Mouse (Mus musculus) gonadal fat pad, adult 2 months (tissue): ENCODE data around the gene Mtx2. TPM values are rescaled to one million over a fixed set of nuclear protein-coding genes. Genes with fewer than 3 reads are reported as not detected.
A peak's percentile ranks its signal among the peaks of the same experiment; 100 is the strongest.

Source experiments
- DNase-seq: peaks from one replicate; pipeline ENCODE4 v3.0.0-alpha.2; 2012; ENCODE audit warnings: low read depth
- polyA plus RNA-seq: library from polyadenylated mRNA; depleted of rRNA; stranded (reverse); fragments of >200 nt; gene quantifications from 2 replicates; pipeline ENCODE4 v1.2.3, GENCODE M21; 2012; rRNA removed

Gene Mtx2
- 50.5 and 64.2 TPM in 2 replicates for polyA plus RNA-seq

DNA sequence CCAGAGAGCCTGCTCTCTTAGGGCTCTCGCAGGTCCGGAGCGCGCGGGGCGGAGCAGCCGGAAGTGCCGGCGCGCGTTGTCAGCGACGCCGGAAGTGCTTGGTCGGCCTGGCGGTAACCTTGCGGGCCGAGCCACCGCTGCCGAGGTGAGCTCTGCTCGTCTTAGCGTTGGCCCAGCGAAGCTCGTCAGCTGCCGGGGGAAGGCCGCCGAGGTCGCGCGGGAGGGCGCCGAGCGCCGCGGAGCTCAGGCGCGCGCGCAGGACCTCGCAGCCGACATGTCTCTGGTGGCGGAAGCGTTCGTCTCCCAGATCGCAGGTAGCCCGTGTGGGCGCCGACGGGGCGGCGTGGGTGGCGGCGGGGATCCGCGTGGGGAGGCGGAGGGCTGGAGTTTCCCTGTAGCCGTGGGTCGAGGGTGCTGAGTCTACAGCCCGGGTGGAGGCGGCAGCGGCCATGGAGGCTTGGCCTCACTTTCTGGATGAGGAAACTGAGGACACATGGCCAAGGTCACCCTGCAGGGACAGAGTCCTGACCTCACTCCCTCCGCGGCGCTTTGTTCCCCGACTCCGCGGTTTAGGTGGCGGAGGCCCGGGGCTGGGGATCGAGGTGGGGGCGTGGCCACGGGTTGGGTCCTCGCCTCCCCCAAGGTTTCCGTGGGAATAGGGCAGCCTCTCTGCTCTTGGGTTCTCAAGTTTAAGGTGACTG is at the start of gene Mtx2:
Gene Mtx2 (plus strand): TSS at position 74 of the 701 bp plus-strand sequence.
- DNase-seq, result no peak

DNA sequence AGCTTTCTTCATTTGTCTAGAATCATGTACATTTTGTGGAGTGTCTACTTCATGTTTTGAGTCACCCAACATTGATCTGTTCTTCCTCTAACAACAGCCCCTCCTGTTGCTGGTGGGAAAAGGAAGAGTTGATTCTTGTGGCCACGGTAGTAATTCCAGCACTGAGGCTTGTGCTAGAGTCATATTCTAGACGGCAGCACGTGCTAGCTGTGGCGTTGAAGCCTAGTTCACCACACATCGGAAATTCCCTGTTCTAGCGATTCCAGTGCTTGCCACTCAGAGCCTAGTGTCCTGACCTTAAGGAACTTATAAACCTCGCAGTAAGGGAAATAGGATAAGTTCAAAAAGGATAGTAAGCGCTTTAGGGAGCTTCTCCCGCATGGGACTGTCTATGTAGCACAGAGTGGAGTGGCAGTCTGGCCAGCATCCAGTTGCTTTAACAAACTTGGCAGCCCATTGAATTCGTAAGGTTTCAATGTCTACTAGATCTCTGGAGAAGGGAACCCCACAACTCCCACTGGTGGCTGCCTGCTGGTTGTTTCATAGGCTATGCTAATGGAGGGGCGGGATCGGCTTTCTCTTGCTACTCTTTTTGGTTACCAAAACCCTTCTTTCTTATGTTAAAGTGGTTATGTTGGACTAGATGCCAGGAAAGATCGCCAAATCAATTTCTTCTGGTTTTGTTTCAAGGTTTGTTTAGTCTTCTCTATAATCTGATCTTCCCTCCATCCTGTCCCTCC is 47.9 kb upstream of the Mtx2 start:
- no peak for DNase-seq

DNA sequence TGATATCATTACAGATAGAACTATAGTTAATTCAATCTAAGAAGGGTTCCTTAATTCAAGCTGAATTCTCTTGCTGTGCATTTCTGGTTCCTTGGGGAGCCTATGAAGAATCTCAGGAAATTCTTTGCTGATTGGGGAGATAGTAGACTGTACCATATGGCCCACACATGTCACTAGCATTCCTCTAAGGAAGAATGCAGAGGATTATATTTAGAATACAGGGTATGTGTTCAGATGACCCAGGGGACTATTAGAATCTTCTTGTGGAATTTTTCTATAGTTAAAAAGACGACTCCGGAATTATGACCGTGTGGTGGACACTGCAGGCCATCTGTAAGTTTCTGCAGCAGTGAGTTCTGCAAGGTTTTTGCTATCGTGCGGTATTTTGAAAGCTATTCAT is 44.2 kb upstream of the Mtx2 start:
- DNase-seq, result no peak

GRCm38 (mm10) chr2:74795531-74795930 is 30.1 kb upstream of the Mtx2 start:
- no peak for DNase-seq

DNA sequence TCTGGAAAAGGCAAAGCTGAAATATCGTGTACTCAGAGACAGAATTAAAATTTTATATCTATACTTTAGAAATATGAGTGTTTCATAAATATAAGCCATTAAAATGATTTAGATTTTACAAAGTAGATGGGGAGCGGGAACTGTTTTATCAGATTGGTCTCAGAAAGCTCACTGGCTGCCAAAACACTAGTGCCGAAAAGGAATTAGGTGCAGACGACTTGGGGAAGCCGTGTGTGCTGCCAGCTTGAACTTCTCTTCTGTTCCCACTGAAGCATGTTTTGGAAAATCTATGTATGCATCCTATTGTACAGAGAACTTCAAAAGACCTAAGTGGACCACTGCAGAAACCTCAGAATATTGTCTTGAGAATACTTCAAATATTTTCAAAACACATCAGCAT is 17.2 kb upstream of the Mtx2 start:
- no peak for DNase-seq

DNA sequence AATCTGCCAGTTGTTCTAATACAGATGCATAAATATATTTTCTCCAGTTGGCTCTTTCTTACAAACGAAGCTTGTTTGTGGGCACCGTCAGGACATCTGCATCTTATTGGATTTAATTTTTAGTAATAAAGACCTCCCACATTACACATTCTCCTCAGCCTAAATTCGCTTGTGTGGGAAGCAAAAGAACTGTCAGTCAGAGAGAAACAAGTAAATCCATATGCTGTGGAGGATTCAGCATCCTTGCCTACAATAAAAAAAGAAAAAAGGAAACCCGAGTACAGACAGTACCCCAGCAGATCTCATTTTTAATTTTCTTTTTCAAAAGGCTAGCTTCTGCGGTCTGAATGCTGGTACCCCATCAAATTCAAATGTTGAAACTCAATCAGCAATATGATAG is 2.9 kb upstream of the Mtx2 start:
- DNase-seq, result no peak

DNA sequence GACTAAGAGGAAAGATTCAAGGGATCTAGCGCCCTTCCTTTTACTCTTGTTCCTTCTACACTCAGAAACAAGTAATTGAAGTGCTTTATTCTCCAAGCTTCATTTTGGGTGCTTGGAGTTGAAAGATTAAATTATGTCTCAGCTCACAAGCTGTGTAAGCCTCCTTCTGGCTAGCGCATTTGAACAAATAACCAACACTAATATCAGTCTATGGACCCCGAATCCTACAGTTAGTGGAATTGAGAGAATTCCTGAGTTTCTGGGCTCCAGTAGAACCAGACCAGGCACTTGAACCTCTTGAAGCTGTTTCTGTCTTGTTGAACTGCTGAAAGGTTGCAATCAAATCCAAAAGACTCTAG is 253 bp upstream of the Mtx2 start:
- DNase-seq, result no peak

- no peak for DNase-seq
These were observed 21.4 kb downstream of the Mtx2 start for GRCm38 (mm10) chr2:74846992-74847391.

GRCm38 (mm10) chr2:74847516-74847915 is 21.9 kb downstream of the Mtx2 start:
- no peak for DNase-seq

DNA sequence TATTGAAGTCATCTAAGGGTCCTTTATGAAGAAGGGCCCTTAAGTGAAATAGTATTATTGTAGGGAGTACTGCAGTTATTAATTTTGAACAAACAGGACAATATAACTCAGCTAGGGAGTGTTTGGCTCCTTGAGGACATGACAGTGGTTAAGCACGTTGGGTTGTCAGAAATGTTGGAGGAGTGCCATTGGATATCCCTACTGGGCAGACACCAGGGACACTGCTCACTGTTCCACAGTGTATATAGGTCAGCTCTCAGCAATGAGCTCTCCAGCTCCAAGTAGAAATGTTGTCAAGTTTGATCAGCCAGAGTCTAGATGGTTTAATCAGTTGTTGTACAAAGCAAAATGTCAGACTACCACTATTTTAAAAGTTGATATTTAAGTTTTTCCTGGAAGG is 24.4 kb downstream of the Mtx2 start:
- DNase-seq, result no peak

DNA sequence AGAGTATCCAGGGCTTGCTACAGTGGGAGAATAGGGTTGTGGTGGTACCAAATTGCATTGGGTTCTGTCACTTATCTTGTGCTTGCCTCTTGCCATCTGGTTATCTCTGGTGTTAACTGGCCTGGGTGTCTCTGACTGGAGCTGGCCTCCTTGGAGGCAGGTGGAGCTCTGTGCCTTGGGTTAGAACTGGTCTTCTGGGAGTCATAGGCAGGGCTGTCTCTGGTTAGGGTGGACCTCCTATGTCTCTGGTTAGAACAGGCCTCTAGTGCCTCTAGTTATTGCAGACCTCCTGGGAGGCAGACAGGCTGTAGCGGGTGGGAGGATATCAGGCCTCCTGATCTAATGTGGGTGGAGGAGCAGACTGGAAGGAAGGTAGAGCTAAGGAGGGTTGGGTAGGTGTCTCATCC is 36.5 kb downstream of the Mtx2 start:
- no peak for DNase-seq

DNA sequence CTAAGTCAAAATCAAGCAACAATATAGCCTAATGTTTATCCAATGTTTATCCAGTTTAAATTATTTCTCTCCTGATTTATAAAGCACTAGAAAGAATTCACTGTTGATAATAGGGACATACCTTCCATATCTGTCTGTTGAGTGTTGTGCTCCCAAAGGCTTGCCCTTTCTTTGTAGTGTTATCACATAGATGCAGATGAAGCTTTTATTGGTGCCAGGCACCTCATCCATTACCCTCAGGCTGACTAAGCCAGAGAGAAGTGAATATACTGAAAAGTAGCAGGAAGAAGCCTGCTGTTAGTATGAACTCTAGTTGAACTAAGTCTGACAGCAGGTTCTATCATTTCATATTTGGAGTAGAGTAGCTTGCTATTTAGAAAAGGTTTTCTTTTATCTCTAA is 39.8 kb downstream of the Mtx2 start:
- DNase-seq, result no peak

GRCm38 (mm10) chr2:74874043-74874442 is 48.4 kb downstream of the Mtx2 start:
- no peak for DNase-seq

- no peak for DNase-seq
These were observed 58.8 kb downstream of the Mtx2 start for GRCm38 (mm10) chr2:74884357-74884756.

DNA sequence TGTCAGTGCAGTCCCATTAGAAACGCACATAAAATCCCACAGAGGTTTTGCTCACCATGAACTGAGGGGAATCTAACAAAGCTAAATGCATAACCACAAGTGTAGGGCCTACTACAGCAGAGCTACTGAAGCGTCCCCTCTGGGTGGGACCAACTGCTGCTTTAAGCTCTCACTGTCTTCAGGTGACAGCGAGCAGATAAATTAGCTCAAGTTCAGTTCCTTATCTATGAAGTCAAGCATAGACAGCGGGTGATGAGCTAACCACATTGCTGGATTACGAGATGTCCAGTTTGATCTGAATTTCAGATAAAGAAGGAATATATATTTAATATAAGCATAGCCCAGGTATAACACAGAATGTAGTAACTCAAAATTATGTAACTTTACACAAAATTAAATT is 66.3 kb downstream of the Mtx2 start:
- DNase-seq, result no peak

- peak; percentile 54 for DNase-seq
These were observed 67.4 kb downstream of the Mtx2 start for GRCm38 (mm10) chr2:74892881-74893615.

GRCm38 (mm10) chr2:74894061-74894460 is 68.5 kb downstream of the Mtx2 start:
- DNase-seq, result no peak

GRCm38 (mm10) chr2:74899973-74900372 is 74.4 kb downstream of the Mtx2 start:
- DNase-seq, result no peak

DNA sequence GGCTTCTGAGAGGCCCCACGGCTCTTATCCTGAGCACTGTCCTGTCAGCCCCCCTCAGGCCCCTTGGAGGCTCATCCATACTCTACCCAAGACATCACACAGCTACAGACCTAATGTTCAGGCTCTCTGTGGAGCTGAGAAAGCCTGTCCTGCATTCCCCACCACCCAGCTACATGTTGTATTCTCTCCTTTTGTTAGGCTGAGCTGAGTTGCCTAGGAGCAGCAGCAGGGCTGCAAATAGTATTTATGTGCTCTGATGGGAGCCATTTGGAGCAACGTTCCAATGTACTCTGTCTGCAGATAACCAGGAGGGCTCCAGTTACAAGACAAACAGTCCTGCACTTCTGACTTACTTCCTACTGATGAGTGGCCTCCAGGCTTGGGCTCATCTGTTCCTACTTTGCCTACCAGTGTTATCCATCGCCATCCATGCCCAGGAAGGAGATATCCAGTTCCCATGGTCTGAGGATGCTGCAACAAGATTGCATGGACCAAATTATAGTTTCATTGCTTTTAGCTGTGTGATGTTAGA is 76.2 kb downstream of the Mtx2 start:
- no peak for DNase-seq

DNA sequence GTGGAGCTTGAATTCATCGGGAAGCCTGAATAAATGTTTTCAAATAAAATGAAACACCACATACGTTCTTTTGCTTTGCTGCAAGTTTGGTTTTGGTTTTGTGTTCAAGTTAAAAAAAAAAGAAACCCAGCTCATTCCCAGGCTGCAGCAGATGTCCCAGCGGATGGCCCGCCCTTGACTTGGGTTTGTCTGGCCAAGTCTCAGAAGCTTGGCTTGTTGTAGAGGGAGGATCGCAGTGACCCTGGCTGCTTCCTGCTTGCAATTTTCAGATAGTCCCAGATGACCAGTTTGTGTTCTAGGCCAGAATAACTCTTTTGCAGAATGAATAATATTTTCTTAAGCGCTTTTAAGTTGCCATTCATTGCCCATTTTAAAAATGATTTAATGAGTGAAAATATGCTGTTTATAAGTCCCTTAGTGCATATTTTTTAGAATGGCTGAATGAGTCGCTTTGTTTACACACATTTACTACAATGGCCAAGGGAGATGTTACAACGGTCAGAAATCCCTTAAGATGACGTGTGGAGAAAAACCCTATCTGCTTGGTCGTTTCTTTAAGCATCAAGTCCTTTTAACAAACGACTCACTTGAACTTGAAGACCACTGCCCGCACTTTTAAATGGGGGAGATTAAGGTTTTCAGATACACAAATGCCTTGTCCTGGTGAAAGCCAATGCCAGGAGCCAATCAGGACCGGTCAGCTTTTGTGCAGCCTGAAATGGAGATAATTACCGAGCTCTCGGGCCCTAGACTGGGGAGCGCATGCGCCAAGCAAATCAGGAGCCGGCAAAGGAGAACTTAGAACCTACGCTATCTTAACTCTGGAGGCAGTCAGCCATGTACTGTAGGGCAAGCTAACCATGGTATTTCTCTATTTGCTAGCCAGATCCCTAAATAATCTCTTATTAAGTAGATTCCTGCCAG is 82.0 kb downstream of the Mtx2 start:
- DNase-seq, result no peak

DNA sequence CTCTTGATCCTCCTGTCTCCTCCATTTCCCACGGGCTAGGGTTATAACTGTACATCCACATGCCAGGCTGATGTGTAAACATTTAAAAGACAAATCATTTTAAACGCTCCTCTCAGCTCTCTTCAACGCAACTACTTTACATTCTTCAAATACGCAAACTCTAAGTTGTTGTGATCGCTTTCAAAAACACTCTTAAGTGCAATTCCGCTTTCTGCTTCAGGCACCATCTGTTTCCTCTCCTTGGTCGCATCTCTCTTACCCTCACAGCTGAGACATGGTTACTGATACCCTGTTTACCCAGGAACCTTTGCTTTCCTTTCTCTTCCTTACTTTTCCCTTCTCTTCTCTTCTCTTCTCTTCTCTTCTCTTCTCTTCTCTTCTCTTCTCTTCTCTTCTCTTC is 86.4 kb downstream of the Mtx2 start:
- no peak for DNase-seq
